Mouse (Mus musculus) heart, postnatal 0 days (tissue): ENCODE data around the gene Gm11549.

ENCODE experiments used
- CTCF ChIP-seq: IDR thresholded peaks from 2 replicates; pipeline ENCODE4 v1.5.1; 2016; ENCODE audit warnings: antibody characterized with exemption, control low read depth, low read depth
- EP300 ChIP-seq: IDR thresholded peaks from 2 replicates; pipeline ENCODE4 v1.6.1; 2016; ENCODE audit warnings: antibody characterized with exemption, low read depth

- TF ChIP-seq EP300 (no peak), CTCF (no peak)
Measured at GRCm38 (mm10) chr3:36541399-36541798, 19.8 kb upstream of the Gm11549 start.
